Mouse (Mus musculus) forebrain, postnatal 0 days (tissue): ENCODE data around the gene Aldh1l1. TPM values are rescaled to one million over a fixed set of nuclear protein-coding genes. Genes with fewer than 3 reads are reported as not detected.

Experiments
- ATAC-seq: fragments of 200-750 bp; cut with Nextera tagmentation; 2 replicates; pipeline ENCODE4 v1.8.0; 2017; ENCODE audit warnings: mild to moderate bottlenecking, moderate library complexity
- DNase-seq: peaks from one replicate; pipeline ENCODE4 v3.0.0-alpha.2; 2015
- H3K27ac ChIP-seq: fragments of 300-500 bp; sonication (generic); 2 replicates; pipeline ENCODE4 v1.5.1; 2014; ENCODE audit warnings: low read depth, mild to moderate bottlenecking, antibody characterized with exemption, low read length, moderate library complexity, mixed read lengths
- H3K27me3 ChIP-seq: fragments of 300-500 bp; sonication (generic); 2 replicates; pipeline ENCODE4 v1.6.1; 2014; ENCODE audit warnings: mild to moderate bottlenecking, low read length, mixed read lengths; ENCODE audit not compliant: insufficient read depth
- H3K36me3 ChIP-seq: fragments of 300-500 bp; sonication (generic); 2 replicates; pipeline ENCODE4 v1.6.1; 2014; ENCODE audit warnings: mild to moderate bottlenecking, moderate library complexity; ENCODE audit not compliant: insufficient read depth
- H3K4me1 ChIP-seq: fragments of 300-500 bp; sonication (generic); 2 replicates; pipeline ENCODE4 v1.6.1; 2014; ENCODE audit warnings: antibody characterized with exemption; ENCODE audit not compliant: insufficient read depth
- H3K4me2 ChIP-seq: fragments of 300-500 bp; sonication (generic); 2 replicates; pipeline ENCODE4 v1.6.1; 2014; ENCODE audit warnings: low read depth, mild to moderate bottlenecking, moderate library complexity
- H3K4me3 ChIP-seq: fragments of 300-500 bp; sonication (generic); 2 replicates; pipeline ENCODE4 v1.5.1; 2014; ENCODE audit warnings: low read depth, low read length, mixed read lengths
- H3K9ac ChIP-seq: fragments of 300-500 bp; sonication (generic); 2 replicates; pipeline ENCODE4 v1.6.1; 2014; ENCODE audit warnings: mild to moderate bottlenecking
- H3K9me3 ChIP-seq: fragments of 300-500 bp; sonication (generic); 2 replicates; pipeline ENCODE4 v1.6.1; 2016; ENCODE audit warnings: low read length
- CTCF ChIP-seq: sonication (generic); IDR thresholded peaks from 2 replicates; pipeline ENCODE4 v1.5.1; 2016; ENCODE audit warnings: antibody characterized with exemption, control low read depth, low read depth
- WGBS: fragments of 180-500 bp; shearing (Covaris S2); extraction: QIAGEN DNeasy Blood & Tissue Kit; methylation state at CpG from one replicate; pipeline ENCODE4 v1.1.7; 2014; 5-methylcytosine and 5-hydroxymethylcytosine counted together
- polyA plus RNA-seq: library from polyadenylated mRNA; unstranded; fragments of >200 nt; fragmentation: Nextera tagmentation; extraction: Ambion mirVana; gene quantifications from 2 replicates; pipeline ENCODE4 v1.2.1, GENCODE M21; 2015
- total RNA-seq: library from RNA; depleted of rRNA; stranded (reverse); fragments of >200 nt; gene quantifications from 2 replicates; pipeline ENCODE4 v1.2.3, GENCODE M21; 2014; rRNA removed

Aldh1l1 gene
- total and polyA plus RNA-seq, 2 experiments from 2014 or later: 67.8 to 71.3 TPM

GRCm38 (mm10) chr6:90635611-90636010 lies 149.4 kb downstream of the Aldh1l1 start:
- Histone ChIP-seq H3K4me2 (no peak overlapping the region), H3K9me3 (no peaks in the 10 kb centered on the region), H3K4me1 (no peaks in the 10 kb centered on the region), H3K36me3 (no peaks in the 10 kb centered on the region), H3K9ac (no peak overlapping the region), H3K4me3 (no peak overlapping the region), H3K27me3 (no peaks in the 10 kb centered on the region), H3K27ac (no peak overlapping the region)
- no peak for DNase-seq
- 70% methylated on average over 3 of the region's 3 CpGs for WGBS
- no peak for ATAC-seq
- no peak for TF ChIP-seq CTCF

- no peaks in the 10 kb centered on the region for H3K4me1 ChIP-seq
- ATAC-seq: no peak
These were observed 156.8 kb downstream of the Aldh1l1 start for GRCm38 (mm10) chr6:90643057-90643456.

GRCm38 (mm10) chr6:90644965-90645364 lies 158.7 kb downstream of the Aldh1l1 start:
- no peak overlapping the region for H3K27ac ChIP-seq
- H3K36me3 ChIP-seq: no peaks in the 10 kb centered on the region
- 51% methylated on average over 4 of the region's 4 CpGs for WGBS
- no peaks in the 10 kb centered on the region for H3K4me1 ChIP-seq
- no peak overlapping the region for H3K4me3 ChIP-seq
- no peaks in the 10 kb centered on the region for H3K9me3 ChIP-seq
- ATAC-seq: peak; percentile 82
- H3K27me3 ChIP-seq: no peaks in the 10 kb centered on the region
- no peak for TF ChIP-seq CTCF
- H3K4me2 ChIP-seq: no peak overlapping the region
- DNase-seq: peak; percentile 34
- H3K9ac ChIP-seq: no peak overlapping the region

More at GRCm38 (mm10) chr6:90643057-90643456, 156.8 kb downstream of the Aldh1l1 start:
- TF ChIP-seq CTCF: no peak
- H3K4me3 ChIP-seq: no peak overlapping the region
- DNase-seq: no peak
- H3K27ac ChIP-seq: no peak overlapping the region
- no peaks in the 10 kb centered on the region for H3K27me3 ChIP-seq
- no peak overlapping the region for H3K4me2 ChIP-seq
- H3K9me3 ChIP-seq: no peaks in the 10 kb centered on the region
- 86% methylated on average over 3 of the region's 3 CpGs for WGBS
- no peak overlapping the region for H3K9ac ChIP-seq
- H3K36me3 ChIP-seq: no peaks in the 10 kb centered on the region

GRCm38 (mm10) chr6:90648391-90648790 lies 162.2 kb downstream of the Aldh1l1 start:
- DNase-seq: no peak

DNA sequence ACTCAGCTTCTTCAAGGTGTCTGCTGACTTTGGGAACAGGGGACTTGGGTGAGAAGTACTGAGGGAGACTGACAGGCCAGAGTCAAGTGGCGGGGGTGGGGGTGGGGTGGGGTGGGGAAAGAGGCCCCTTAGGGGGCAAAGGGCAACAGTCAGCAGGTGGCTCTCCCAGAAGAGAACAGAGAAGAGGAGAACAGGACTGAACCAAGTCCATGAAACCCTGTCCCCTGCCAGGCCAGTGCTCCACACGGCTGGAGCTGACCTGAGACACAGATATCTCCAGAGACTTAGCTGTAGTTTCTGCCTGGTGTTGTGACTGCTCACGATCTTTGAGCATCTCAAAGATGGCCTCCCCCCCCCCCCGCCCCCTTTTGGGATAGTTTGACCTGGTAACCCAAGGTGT lies 163.1 kb downstream of the Aldh1l1 start:
- DNase-seq: no peak
- Histone ChIP-seq H3K4me2 (no peak overlapping the region), H3K4me3 (no peak overlapping the region), H3K27ac (no peak overlapping the region), H3K4me1 (no peaks in the 10 kb centered on the region), H3K9ac (no peak overlapping the region), H3K9me3 (no peaks in the 10 kb centered on the region), H3K27me3 (no peaks in the 10 kb centered on the region), H3K36me3 (no peaks in the 10 kb centered on the region)
- TF ChIP-seq CTCF: no peak
- 75% methylated on average over 4 of the region's 4 CpGs for WGBS
- no peak for ATAC-seq

More at GRCm38 (mm10) chr6:90648391-90648790, 162.2 kb downstream of the Aldh1l1 start:
- ATAC-seq: no peak
- Histone ChIP-seq H3K9ac (no peak overlapping the region), H3K4me3 (no peak overlapping the region), H3K4me2 (no peak overlapping the region), H3K27ac (no peak overlapping the region), H3K36me3 (no peaks in the 10 kb centered on the region), H3K4me1 (no peaks in the 10 kb centered on the region), H3K9me3 (no peaks in the 10 kb centered on the region), H3K27me3 (no peaks in the 10 kb centered on the region)
- TF ChIP-seq CTCF: no peak
- WGBS: 81% methylated on average over 6 of the region's 6 CpGs

Other genes with a start within 250 kb of the Aldh1l1 start
- not detected in 2 replicates for gene Vmn1r54, start 240.1 kb upstream of the Aldh1l1 start, total RNA-seq
- gene Vmn1r54, start 240.1 kb upstream of the Aldh1l1 start, polyA plus RNA-seq: not detected in 2 replicates
- not detected in 2 replicates for gene BC048671, start 185.2 kb upstream of the Aldh1l1 start, total RNA-seq
- gene BC048671, start 185.2 kb upstream of the Aldh1l1 start, polyA plus RNA-seq: not detected in 2 replicates
- gene Chst13, start 161.2 kb upstream of the Aldh1l1 start, total RNA-seq: not detected in 2 replicates
- not detected in 2 replicates for gene Chst13, start 161.2 kb upstream of the Aldh1l1 start, polyA plus RNA-seq
- not detected in 2 replicates for gene Uroc1, start 153.1 kb upstream of the Aldh1l1 start, total RNA-seq
- not detected in 2 replicates for gene Uroc1, start 153.1 kb upstream of the Aldh1l1 start, polyA plus RNA-seq
- gene Zxdc, start 116.9 kb upstream of the Aldh1l1 start, total RNA-seq: 29.0 and 33.6 TPM in 2 replicates
- gene Zxdc, start 116.9 kb upstream of the Aldh1l1 start, polyA plus RNA-seq: 6.0 and 7.7 TPM in 2 replicates
- 3.4 and 6.5 TPM in 2 replicates for gene Cfap100, start 57.6 kb upstream of the Aldh1l1 start, total RNA-seq
- 4.0 and 4.9 TPM in 2 replicates for gene Cfap100, start 57.6 kb upstream of the Aldh1l1 start, polyA plus RNA-seq
- gene Klf15, start 23.9 kb upstream of the Aldh1l1 start, total RNA-seq: 16.6 and 24.6 TPM in 2 replicates
- 16.2 and 17.5 TPM in 2 replicates for gene Klf15, start 23.9 kb upstream of the Aldh1l1 start, polyA plus RNA-seq
- 4.7 and 7.9 TPM in 2 replicates for gene Slc41a3, start 118.3 kb downstream of the Aldh1l1 start, total RNA-seq
- 5.1 and 9.4 TPM in 2 replicates for gene Slc41a3, start 118.3 kb downstream of the Aldh1l1 start, polyA plus RNA-seq